Mouse (Mus musculus) C3H10T1/2 (cell line): Measurements from ENCODE around the gene Dtx1. TPM values are rescaled to one million over a fixed set of nuclear protein-coding genes. Genes with fewer than 3 reads are reported as not detected.

Experiments used
- polyA plus RNA-seq, 2 experiments: library from polyadenylated mRNA; unstranded; fragments of >200 nt; fragmentation: generic; extraction: Trizol; gene quantifications; one replicate each; pipeline ENCODE4 v1.2.1; 2012; ENCODE audit warnings: missing spikeins in 2 of 2

Gene Dtx1
- polyA plus RNA-seq: under 1 TPM in 1 of 2 experiments, not detected in 1; 0.11 TPM

GRCm38 (mm10) chr5:120711827-120712226 is at the start of gene Dtx1:
TSS of gene Dtx1 (minus strand) at chr5:120711927.

DNA sequence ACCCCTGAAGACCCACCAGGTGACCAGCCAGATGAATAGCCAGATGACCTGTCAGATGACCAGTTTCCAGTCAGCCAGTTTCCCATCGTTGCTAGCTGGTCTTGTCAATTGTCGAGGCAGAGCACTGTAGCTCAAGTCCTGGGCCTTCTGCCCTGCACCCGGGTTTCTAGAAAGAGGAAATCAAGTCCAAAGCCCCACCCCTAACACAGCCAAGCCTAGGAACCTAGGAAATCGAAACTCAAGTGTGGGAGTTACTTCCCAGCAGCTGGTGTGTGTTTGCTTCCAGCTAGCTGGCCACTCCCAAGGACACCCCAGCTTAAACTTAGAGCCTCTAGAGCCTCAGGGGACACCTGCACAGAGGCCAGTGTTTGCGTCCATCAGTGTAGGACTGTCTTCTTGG is 38.0 kb upstream of the Dtx1 start, which contains the start of gene Oas2:
Oas2 (minus strand) TSS at position 166 of the 400 bp plus-strand sequence.

DNA sequence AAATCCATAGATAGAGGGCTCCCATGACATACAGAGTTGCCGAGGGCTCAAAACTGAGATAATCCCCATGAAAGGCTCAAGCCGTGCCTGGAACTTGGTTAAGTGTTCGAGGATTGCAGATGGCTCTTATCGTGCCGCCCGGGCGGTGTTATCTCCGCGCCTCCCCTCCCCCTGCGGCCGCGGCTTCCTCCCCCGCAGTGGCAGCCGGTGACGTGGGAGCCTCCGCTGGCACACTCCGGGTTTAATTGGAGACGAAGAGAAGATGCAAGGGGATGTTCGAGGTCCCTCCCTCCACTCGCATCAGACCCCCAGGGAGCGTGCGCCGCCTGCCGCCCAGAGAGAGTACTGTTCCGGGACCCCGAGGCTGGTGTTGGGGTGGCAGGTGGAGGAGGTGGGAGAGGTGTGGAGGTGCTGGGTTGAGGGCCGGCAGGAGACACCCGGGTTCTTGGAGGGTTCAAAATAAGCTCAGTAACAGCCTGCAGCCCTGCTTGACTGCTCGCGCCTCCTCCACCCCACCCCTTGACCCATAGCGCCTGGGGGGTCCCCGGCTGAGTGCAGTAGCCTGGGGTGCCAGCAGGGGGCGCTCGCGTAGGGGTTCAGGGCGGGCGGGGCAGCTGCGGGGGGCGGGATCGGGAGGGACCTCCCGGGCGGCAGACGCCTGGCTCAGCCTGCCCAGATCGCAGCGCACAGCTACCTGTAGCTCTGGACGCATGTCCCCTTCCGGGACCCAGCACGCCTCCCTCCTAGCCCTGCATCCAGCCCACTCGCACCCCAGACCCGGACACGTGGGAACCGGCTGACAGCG is 63.0 kb downstream of the Dtx1 start, which contains the start of gene Rasal1:
Rasal1 (plus strand) TSS at position 244 of the 805 bp plus-strand sequence.

DNA sequence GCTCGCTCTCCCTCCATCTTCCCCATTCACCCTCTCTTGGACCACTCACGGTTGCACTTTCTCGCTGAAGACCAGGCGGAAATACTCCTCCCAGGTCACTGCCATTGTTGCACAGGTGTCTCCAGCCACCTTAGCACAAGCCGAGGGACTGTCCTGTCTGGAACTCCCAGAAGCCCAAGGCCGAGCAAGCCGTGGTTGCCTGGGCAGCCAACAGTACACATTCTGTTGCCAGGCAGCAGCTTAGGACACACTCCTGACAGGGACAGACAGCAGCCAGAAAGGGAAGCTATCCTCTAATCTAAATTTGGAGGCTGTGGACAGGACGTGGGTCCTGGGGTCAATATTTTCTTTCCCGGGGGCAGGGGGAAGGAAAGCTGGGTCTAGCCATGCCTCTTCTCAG is 77.6 kb downstream of the Dtx1 start, which contains the start of gene Cfap73:
Cfap73 (minus strand) TSS at position 105 of the 400 bp plus-strand sequence.

Other genes with a start within 250 kb of the Dtx1 start
- gene Sdsl, start 239.1 kb downstream of the Dtx1 start, polyA plus RNA-seq: 1 to 10 TPM in 1 of 2 experiments, under 1 TPM in 1; 0.74 to 3.0 TPM
- gene Sds, start 235.4 kb downstream of the Dtx1 start, polyA plus RNA-seq: under 1 TPM in 1 of 2 experiments, not detected in 1; 0.41 TPM
- gene Plbd2, start 208.3 kb downstream of the Dtx1 start, polyA plus RNA-seq: 10 to 100 TPM; 25.3 to 56.1 TPM
- gene Slc8b1, start 200.8 kb downstream of the Dtx1 start, polyA plus RNA-seq: 1 to 10 TPM; 1.3 to 5.9 TPM
- gene Tpcn1, start 123.3 kb downstream of the Dtx1 start, polyA plus RNA-seq: 10 to 100 TPM in 1 of 2 experiments, 1 to 10 TPM in 1; 2.7 to 10.9 TPM
- gene Iqcd, start 122.9 kb downstream of the Dtx1 start, polyA plus RNA-seq: 1 to 10 TPM in 1 of 2 experiments, under 1 TPM in 1; 0.16 to 1.7 TPM
- 10 to 100 TPM in 1 of 2 experiments, 1 to 10 TPM in 1; 9.0 to 11.5 TPM for gene Rita1, start 99.3 kb downstream of the Dtx1 start, polyA plus RNA-seq
- 10 to 100 TPM; 29.1 to 39.7 TPM for gene Ddx54, start 99.2 kb downstream of the Dtx1 start, polyA plus RNA-seq
- gene Cfap73, start 77.7 kb downstream of the Dtx1 start, polyA plus RNA-seq: not detected
- gene Rasal1, start 63.1 kb downstream of the Dtx1 start, polyA plus RNA-seq: under 1 TPM in 1 of 2 experiments, not detected in 1; 0.06 TPM
- gene Oas2, start 37.9 kb upstream of the Dtx1 start, polyA plus RNA-seq: under 1 TPM in 1 of 2 experiments, not detected in 1; 0.42 TPM
- not detected for gene Oas3, start 65.7 kb upstream of the Dtx1 start, polyA plus RNA-seq
- not detected for gene Oas1e, start 83.6 kb upstream of the Dtx1 start, polyA plus RNA-seq
- 1 to 10 TPM in 1 of 2 experiments, under 1 TPM in 1; 0.08 to 2.2 TPM for gene Oas1c, start 100.6 kb upstream of the Dtx1 start, polyA plus RNA-seq
- under 1 TPM in 1 of 2 experiments, not detected in 1; 0.08 TPM for gene Oas1f, start 135.4 kb upstream of the Dtx1 start, polyA plus RNA-seq
- not detected for gene Oas1h, start 149.5 kb upstream of the Dtx1 start, polyA plus RNA-seq
- under 1 TPM in 1 of 2 experiments, not detected in 1; 0.12 TPM for gene Oas1g, start 175.7 kb upstream of the Dtx1 start, polyA plus RNA-seq
- under 1 TPM; 0.02 to 0.58 TPM for gene Oas1a, start 195.6 kb upstream of the Dtx1 start, polyA plus RNA-seq
- gene Oas1d, start 202.6 kb upstream of the Dtx1 start, polyA plus RNA-seq: not detected